Mouse (Mus musculus) central nervous system, embryonic 18 days (tissue): ENCODE measurements around the gene Morc2b. TPM values are rescaled to one million over a fixed set of nuclear protein-coding genes. Genes with fewer than 3 reads are reported as not detected.

Experiments used
- polyA plus RNA-seq: library from polyadenylated mRNA; depleted of rRNA; stranded (reverse); fragments of >200 nt; gene quantifications from 2 replicates; pipeline ENCODE4 v1.2.3, GENCODE M21; 2012; rRNA removed

Gene Morc2b
- 0.44 and 0.59 TPM in 2 replicates for polyA plus RNA-seq

DNA sequence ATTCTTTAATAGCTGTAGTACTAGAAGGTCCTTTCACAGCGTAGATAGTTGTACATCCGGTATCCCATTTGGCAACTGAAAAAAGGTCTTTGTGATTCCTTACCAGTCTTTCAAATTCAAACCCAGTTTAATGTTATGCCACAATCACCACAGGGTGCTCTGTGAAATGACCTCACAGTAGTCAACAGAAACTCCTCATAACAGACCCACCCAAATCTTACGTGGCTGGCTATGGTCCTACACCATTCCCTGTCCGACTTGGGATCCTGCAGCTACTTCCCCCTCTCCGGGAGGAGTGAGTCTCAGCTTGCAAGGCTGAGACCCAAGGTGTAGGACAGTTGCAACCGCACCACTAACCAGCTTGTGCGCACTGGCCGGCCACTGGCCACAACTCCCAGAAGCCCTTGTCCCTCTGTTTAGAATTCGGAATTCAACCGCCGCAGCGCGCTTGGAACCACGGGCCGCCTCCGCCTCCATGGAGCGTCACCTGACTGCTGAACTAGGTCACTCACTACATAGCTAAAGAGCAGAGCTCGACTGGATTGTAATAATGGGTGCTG lies at the start of gene Morc2b:
Gene Morc2b (minus strand): TSS at position 423 of the 560 bp plus-strand sequence.

GRCm38 (mm10) chr17:33168147-33168546 lies 28.7 kb upstream of the Morc2b start, which contains the start of gene Olfr55:
Gene Olfr55 (plus strand): TSS chr17:33168447.

DNA sequence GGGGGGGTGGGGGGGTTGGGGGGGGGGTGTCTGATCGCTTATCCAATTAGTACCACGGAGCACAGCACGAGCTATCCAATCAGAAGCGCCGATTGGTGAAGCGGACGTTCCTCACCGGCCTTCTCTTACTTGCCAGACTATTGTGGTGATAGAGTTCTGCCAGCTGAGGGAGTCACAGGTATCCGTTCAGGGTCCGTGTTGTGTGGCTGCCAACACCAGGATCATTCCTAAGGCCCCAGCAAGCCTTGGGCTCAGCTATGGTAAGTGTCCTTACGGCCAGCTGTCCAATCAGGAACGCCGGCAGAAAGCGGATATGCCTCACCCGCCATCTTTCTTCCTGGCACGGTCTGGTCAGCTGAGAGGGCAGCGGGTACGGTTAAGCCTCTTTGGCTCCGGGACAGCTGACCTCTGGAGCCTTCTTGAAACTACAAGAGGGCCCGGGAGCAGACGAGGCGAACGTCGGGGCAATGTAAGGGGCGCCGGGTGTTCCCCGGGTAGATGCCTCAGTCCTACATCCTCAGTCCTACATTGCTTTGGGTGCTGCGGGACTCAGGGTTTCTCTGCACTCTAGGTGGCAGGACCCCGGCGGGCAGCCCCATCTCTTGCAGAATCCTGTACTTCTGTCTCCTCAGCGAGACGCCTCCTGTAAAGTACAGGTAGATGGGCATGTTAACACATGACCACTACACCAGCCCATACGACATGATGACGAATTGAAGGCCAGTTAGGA lies 50.1 kb downstream of the Morc2b start, which contains the start of gene Zfp563:
Gene Zfp563 (plus strand): TSS at position 91 of the 730 bp plus-strand sequence.

DNA sequence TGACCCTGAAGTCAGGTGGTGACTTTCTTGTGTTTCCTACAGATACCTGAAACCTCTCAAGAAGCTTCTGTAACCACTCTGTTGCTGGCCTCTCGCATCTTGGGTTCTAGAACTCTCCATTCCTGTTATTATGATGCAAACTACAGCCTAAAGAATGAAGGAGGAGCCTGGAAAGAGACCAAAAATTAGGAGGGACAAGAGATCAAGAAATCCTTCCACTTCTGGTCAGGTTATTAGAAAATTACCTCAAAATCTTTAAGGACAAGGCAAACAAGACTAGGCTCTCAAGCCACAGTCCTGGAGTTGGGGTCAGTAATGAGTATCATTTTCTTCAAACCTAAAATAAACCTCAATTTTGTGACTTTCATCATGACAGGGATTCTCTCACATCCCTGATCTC lies 71.5 kb downstream of the Morc2b start, which contains the start of gene 4921501E09Rik:
Gene 4921501E09Rik (minus strand): TSS at position 101 of the 400 bp plus-strand sequence.

Other genes starting within 250 kb of the Morc2b start
- 5.3 and 5.4 TPM in 2 replicates for gene Zfp870, start 248.0 kb downstream of the Morc2b start, polyA plus RNA-seq
- 0.21 and 0.33 TPM in 2 replicates for gene Cyp4f14, start 222.3 kb downstream of the Morc2b start, polyA plus RNA-seq
- gene Cyp4f13, start 192.3 kb downstream of the Morc2b start, polyA plus RNA-seq: 11.2 and 13.3 TPM in 2 replicates
- gene Zfp472, start 173.9 kb downstream of the Morc2b start, polyA plus RNA-seq: 4.6 and 4.9 TPM in 2 replicates
- 14.3 and 14.7 TPM in 2 replicates for gene Zfp952, start 146.6 kb downstream of the Morc2b start, polyA plus RNA-seq
- 14.8 and 15.6 TPM in 2 replicates for gene Zfp763, start 106.3 kb downstream of the Morc2b start, polyA plus RNA-seq
- gene 4921501E09Rik, start 71.6 kb downstream of the Morc2b start, polyA plus RNA-seq: not detected in 2 replicates
- gene Zfp563, start 50.4 kb downstream of the Morc2b start, polyA plus RNA-seq: 18.3 and 21.0 TPM in 2 replicates
- 0.01 TPM in 1 of 2 replicates, not detected in the other for gene Olfr55, start 28.8 kb upstream of the Morc2b start, polyA plus RNA-seq
- not detected in 2 replicates for gene Olfr239, start 51.6 kb upstream of the Morc2b start, polyA plus RNA-seq
- gene Olfr1564, start 82.0 kb upstream of the Morc2b start, polyA plus RNA-seq: 0.33 and 0.41 TPM in 2 replicates
- 11.1 and 11.7 TPM in 2 replicates for gene Zfp955a, start 115.5 kb upstream of the Morc2b start, polyA plus RNA-seq
- not detected in 2 replicates for gene Olfr63, start 125.0 kb upstream of the Morc2b start, polyA plus RNA-seq
- 13.2 and 13.4 TPM in 2 replicates for gene Zfp955b, start 149.9 kb upstream of the Morc2b start, polyA plus RNA-seq
- gene Zfp81, start 219.2 kb upstream of the Morc2b start, polyA plus RNA-seq: 19.7 and 20.0 TPM in 2 replicates